Mouse (Mus musculus): ENCODE measurements around the gene Ercc8. TPM values are rescaled to one million over a fixed set of nuclear protein-coding genes. Genes with fewer than 3 reads are reported as not detected.
A peak's percentile ranks its signal among the peaks of the same experiment; 100 is the strongest.

Gene Ercc8
- total and polyA plus RNA-seq, 3 experiments: 15.9 to 22.2 TPM; not detected in 1

GRCm38 (mm10) chr13:108212397-108213018, 54.0 kb downstream of the Ercc8 start:
- Histone ChIP-seq H3K4me3 (ENCODE audit: control insufficient read depth in 1 of 2, insufficient read depth in 1 of 2, low read depth in 2 of 2, low read length in 2 of 2) (no peak overlapping the region), H3K27me3 (ENCODE audit: control insufficient read depth in 1 of 2, insufficient read depth in 2 of 2, low read length in 2 of 2) (peaks cover 2 to 7% of the 10 kb centered on the region in 2 experiments; a peak in 3 of 4 replicates), H3K79me2 (ENCODE audit: control insufficient read depth, insufficient read depth, low read length, poor library complexity) (no peaks in the 10 kb centered on the region), H3K4me1 (ENCODE audit: control insufficient read depth in 1 of 2, insufficient read depth in 2 of 2, low read length in 2 of 2) (peaks cover 4 to 8% of the 10 kb centered on the region in 2 experiments; a peak in 3 of 4 replicates), H3K9ac (ENCODE audit: control insufficient read depth, low read depth, low read length, poor library complexity, severe bottlenecking) (no peak overlapping the region), H3K27ac (ENCODE audit: control insufficient read depth, low read depth, low read length) (no peak overlapping the region), H3K36me3 (ENCODE audit: control insufficient read depth in 1 of 2, insufficient read depth in 2 of 2, low read length in 2 of 2) (peaks cover 0 to 8% of the 10 kb centered on the region in 2 experiments; a peak in 2 of 4 replicates), H3K9me3 (replicated peaks; ENCODE audit: insufficient read depth, low read length) (no peaks in the 10 kb centered on the region)
- DNase-seq (ENCODE audit: low read depth, low spot score): peak; percentile 36
- TF ChIP-seq MXI1 (IDR thresholded peaks at IDR 0.05; ENCODE audit: low read depth, low read length) (no peak), BHLHE40 (IDR thresholded peaks at IDR 0.05; ENCODE audit: borderline replicate concordance, low read depth, low read length) (no peak), MYB (IDR thresholded peaks at IDR 0.05; ENCODE audit: low read depth, low read length) (no peak), ZNF384 (IDR thresholded peaks at IDR 0.05; ENCODE audit: low read depth, low read length) (no peak), POLR2AphosphoS2 (IDR thresholded peaks at IDR 0.05; ENCODE audit: low read length) (no peak), TCF12 (IDR thresholded peaks at IDR 0.05; ENCODE audit: low read depth, low read length) (no peak), TAL1 (IDR thresholded peaks at IDR 0.05; ENCODE audit: low read length) (no peak), CTCF (IDR thresholded peaks at IDR 0.05 in 2 of 3, conservative IDR thresholded peaks at IDR 0.05 in 1 of 3; ENCODE audit: control insufficient read depth in 1 of 3, insufficient read depth in 1 of 3, low read depth in 2 of 3, low read length in 3 of 3, poor library complexity in 1 of 3, severe bottlenecking in 1 of 3) (no peak), NELFE (IDR thresholded peaks at IDR 0.05; ENCODE audit: low read depth, low read length) (no peak), ELF1 (IDR thresholded peaks at IDR 0.05; ENCODE audit: low read depth, low read length) (no peak), SIN3A (IDR thresholded peaks at IDR 0.05; ENCODE audit: low read length) (no peak), CHD1 (IDR thresholded peaks at IDR 0.05; ENCODE audit: low read depth, low read length) (no peak)

DNA sequence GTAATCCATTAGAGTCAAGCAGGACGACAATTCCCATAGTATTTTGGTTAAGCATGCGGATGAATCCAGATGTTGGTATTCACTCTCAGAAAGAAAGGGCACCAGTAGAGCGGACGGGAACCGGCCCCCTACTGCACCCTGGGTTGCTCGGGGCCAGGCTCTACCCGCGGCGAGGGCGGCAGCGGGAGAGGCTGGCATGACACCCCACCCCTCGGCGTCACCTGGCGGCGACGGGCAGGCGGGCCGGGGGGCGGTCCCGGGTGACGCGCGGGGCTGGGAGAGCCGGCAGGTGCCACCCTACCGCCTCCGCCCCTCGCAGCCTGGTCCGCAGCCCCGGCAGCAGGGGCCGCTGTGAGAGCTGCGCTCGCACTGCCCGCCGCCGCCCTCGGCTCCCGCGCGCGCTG, 55.6 kb downstream of the Ercc8 start, which contains the start of gene Elovl7:
Gene Elovl7, plus strand, starts transcription at position 324 of the 404 bp plus-strand sequence.
- H3K27ac ChIP-seq (ENCODE audit: control insufficient read depth, low read depth, low read length): no peak within 1 kb of the TSS
- TF ChIP-seq MXI1 (IDR thresholded peaks at IDR 0.05; ENCODE audit: low read depth, low read length) (no peak), CTCF (IDR thresholded peaks at IDR 0.05 in 2 of 3, conservative IDR thresholded peaks at IDR 0.05 in 1 of 3; ENCODE audit: control insufficient read depth in 1 of 3, insufficient read depth in 1 of 3, low read depth in 2 of 3, low read length in 3 of 3, poor library complexity in 1 of 3, severe bottlenecking in 1 of 3) (peak in 2 of 3 experiments; percentile 1 to 39; a peak in 1 of 6 replicates)
- peak within 1 kb of the TSS; percentile 26 to 47; a peak in 3 of 4 replicates for H3K4me3 ChIP-seq (ENCODE audit: control insufficient read depth in 1 of 2, insufficient read depth in 1 of 2, low read depth in 2 of 2, low read length in 2 of 2)
- H3K79me2 ChIP-seq (ENCODE audit: control insufficient read depth, insufficient read depth, low read length, poor library complexity): no peaks in the 10 kb centered on the region
- peaks cover 4 to 8% of the 10 kb centered on the region in 2 experiments; a peak in 3 of 4 replicates for H3K4me1 ChIP-seq (ENCODE audit: control insufficient read depth in 1 of 2, insufficient read depth in 2 of 2, low read length in 2 of 2)
- DNase-seq (ENCODE audit: low read depth, low spot score): no peak
- H3K27me3 ChIP-seq (ENCODE audit: control insufficient read depth in 1 of 2, insufficient read depth in 2 of 2, low read length in 2 of 2): peaks cover 2 to 7% of the 10 kb centered on the region in 2 experiments
- no peaks in the 10 kb centered on the region for H3K9me3 ChIP-seq (replicated peaks; ENCODE audit: insufficient read depth, low read length)
- H3K36me3 ChIP-seq (ENCODE audit: control insufficient read depth in 1 of 2, insufficient read depth in 2 of 2, low read length in 2 of 2): peaks cover 0 to 8% of the 10 kb centered on the region in 2 experiments; a peak in 2 of 4 replicates
- H3K9ac ChIP-seq (ENCODE audit: control insufficient read depth, low read depth, low read length, poor library complexity, severe bottlenecking): peak within 1 kb of the TSS; percentile 36; the same call in 1 of the 2 replicates
